ENCODE assay signal across 9 mouse cellular contexts in genomic region chr8:79680555-79680954, GRCm38 (mm10). TPM values are rescaled to one million over a fixed set of nuclear protein-coding genes. Genes with fewer than 3 reads are reported as not detected.
DNase-seq lines count a peak whose midpoint lies in the region; ATAC-seq and TF ChIP-seq lines count a peak whose summit lies in the region.
"Had no signal": no experiment of that assay in that cellular context is flagged by ENCODE, and none has a peak within 500 bp of the region (broad histone marks: within the 10 kb centered on the region; RNA-seq: fewer than 3 reads in every experiment).

No protein-coding gene starts in this region.

- intact Hi-C loops in gastrocnemius, postnatal 14 days (cut with DNase I; ENCODE audit: low total_unique reads): no loop called here

- ATAC-seq in liver, embryonic 15.5 days (ENCODE audit: insufficient read depth): peak; percentile 79
- peak; percentile 59; the same call in 1 of the 2 replicates for ATAC-seq in neural tube, embryonic 13.5 days (ENCODE audit: low read depth)

- H3K9ac ChIP-seq in liver, embryonic 15.5 days: peak overlapping the region; percentile 12; the same call in 1 of the 2 replicates
- H3K9ac ChIP-seq in neural tube, embryonic 13.5 days: peak overlapping the region; percentile 60

- no peaks in the 10 kb centered on the region; the same call in 1 of the 2 replicates for H3K27me3 ChIP-seq in spleen, adult 2 months (ENCODE audit: control insufficient read depth, insufficient read depth, low read length)
- no peaks in the 10 kb centered on the region for H3K27me3 ChIP-seq in liver, embryonic 15.5 days
- no peaks in the 10 kb centered on the region for H3K27me3 ChIP-seq in neural tube, embryonic 13.5 days

- peaks cover 9% of the 10 kb centered on the region; the same call in 1 of the 2 replicates for H3K36me3 ChIP-seq in spleen, adult 2 months (ENCODE audit: control insufficient read depth, insufficient read depth, low read length)
- peaks cover 39% of the 10 kb centered on the region for H3K36me3 ChIP-seq in liver, embryonic 15.5 days (replicated peaks)
- H3K36me3 ChIP-seq in neural tube, embryonic 13.5 days: peaks cover 39% of the 10 kb centered on the region

- H3K4me3 ChIP-seq in spleen, adult 2 months (ENCODE audit: extremely low read depth, insufficient read depth, insufficient read length): peak overlapping the region; percentile 64
- H3K4me3 ChIP-seq in liver, embryonic 15.5 days (replicated peaks): peak overlapping the region; percentile 56
- peak overlapping the region; percentile 30 for H3K4me3 ChIP-seq in neural tube, embryonic 13.5 days
- H3K4me3 ChIP-seq: myocyte had no signal

- no peaks in the 10 kb centered on the region for H3K9me3 ChIP-seq in liver, embryonic 15.5 days (replicated peaks)
- H3K9me3 ChIP-seq in neural tube, embryonic 13.5 days: no peaks in the 10 kb centered on the region

- H3K27ac ChIP-seq in spleen, adult 2 months (ENCODE audit: insufficient read depth, low read length): no peak overlapping the region
- H3K27ac ChIP-seq in liver, embryonic 15.5 days (replicated peaks): no peak overlapping the region
- H3K27ac ChIP-seq in neural tube, embryonic 13.5 days (replicated peaks): no peak overlapping the region

- no peaks in the 10 kb centered on the region; the same call in 1 of the 2 replicates for H3K4me1 ChIP-seq in spleen, adult 2 months (ENCODE audit: control insufficient read depth, insufficient read depth, insufficient read length)
- peaks cover 10% of the 10 kb centered on the region for H3K4me1 ChIP-seq in liver, embryonic 15.5 days (replicated peaks)
- peaks cover 4% of the 10 kb centered on the region; the same call in 1 of the 2 replicates for H3K4me1 ChIP-seq in neural tube, embryonic 13.5 days (replicated peaks)

- peak overlapping the region; percentile 66 for H3K4me2 ChIP-seq in liver, embryonic 15.5 days
- peak overlapping the region; percentile 55 for H3K4me2 ChIP-seq in neural tube, embryonic 13.5 days

- WGBS in spleen, adult 2 months: 15% methylated on average over 33 of the region's 34 CpGs
- WGBS in liver, embryonic 15.5 days (ENCODE audit: insufficient replicate concordance): 5% methylated on average over 34 of the region's 34 CpGs
- WGBS in neural tube, embryonic 13.5 days: 9% methylated on average over 34 of the region's 34 CpGs

- TF ChIP-seq CTCF in spleen, adult 2 months (IDR thresholded peaks at IDR 0.05; ENCODE audit: extremely low read depth, insufficient read depth, insufficient read length, insufficient replicate concordance): no peak

- DNase-seq in spleen, adult 2 months (ENCODE audit: low read depth in 1 of 2, low spot score in 2 of 2): no peak
- no peak for DNase-seq in spleen, postnatal 14 days (ENCODE audit: low spot score in 2 of 2)
- peak; percentile 39 to 40 for DNase-seq in cerebellum, postnatal 10 days
- DNase-seq in gastrocnemius, postnatal 14 days: peak; percentile 16
- DNase-seq in induced T-regulatory cell, adult 2 months (ENCODE audit: low read depth): peak; percentile 32
- no peak for DNase-seq in layer of hippocampus, adult 9-11 months

- TF ChIP-seq POLR2A in spleen, adult 2 months (IDR thresholded peaks at IDR 0.05; ENCODE audit: low read depth, low read length): no peak

RNA-seq across cellular contexts. Expression of gene Abce1, which starts 31.0 kb away (rescaled TPM):
- 7.2 and 7.7 TPM in 2 replicates for polyA plus RNA-seq in spleen, adult 2 months (2012; rRNA removed)
- 10 to 100 TPM; 43.0 to 48.6 TPM for total RNA-seq in gastrocnemius, postnatal 14 days (2021)
- polyA plus RNA-seq in liver, embryonic 15.5 days (2015; fragmentation: Nextera tagmentation; extraction: Ambion mirVana): 51.6 and 54.7 TPM in 2 replicates
- 88.6 and 93.5 TPM in 2 replicates for polyA plus RNA-seq in neural tube, embryonic 13.5 days (2015; fragmentation: Nextera tagmentation; extraction: Ambion mirVana)

RNA-seq across cellular contexts. Expression of gene Anapc10, which starts 31.1 kb away (rescaled TPM):
- polyA plus RNA-seq in spleen, adult 2 months (2012; rRNA removed): 0.51 and 0.58 TPM in 2 replicates
- 1 to 10 TPM; 3.7 to 4.4 TPM for total RNA-seq in gastrocnemius, postnatal 14 days (2021)
- 11.1 and 12.6 TPM in 2 replicates for polyA plus RNA-seq in liver, embryonic 15.5 days (2015; fragmentation: Nextera tagmentation; extraction: Ambion mirVana)
- polyA plus RNA-seq in neural tube, embryonic 13.5 days (2015; fragmentation: Nextera tagmentation; extraction: Ambion mirVana): 39.1 and 46.5 TPM in 2 replicates

RNA-seq across cellular contexts. Expression of gene Otud4, which starts 41.1 kb away (rescaled TPM):
- polyA plus RNA-seq in spleen, adult 2 months (2012; rRNA removed): 20.9 and 27.0 TPM in 2 replicates
- total RNA-seq in gastrocnemius, postnatal 14 days (2021): 10 to 100 TPM; 46.7 to 49.3 TPM
- polyA plus RNA-seq in liver, embryonic 15.5 days (2015; fragmentation: Nextera tagmentation; extraction: Ambion mirVana): 5.8 and 7.3 TPM in 2 replicates
- polyA plus RNA-seq in neural tube, embryonic 13.5 days (2015; fragmentation: Nextera tagmentation; extraction: Ambion mirVana): 10.5 and 11.5 TPM in 2 replicates

Comparison
In these comparisons a context has a peak if more than half of its experiments do, and no peak if none do; other contexts are left out.
1. DNase-seq: peak in cerebellum, postnatal 10 days (2 of 2), gastrocnemius, postnatal 14 days (single experiment) and induced T-regulatory cell, adult 2 months (single experiment); none in spleen, adult 2 months (0 of 2), spleen, postnatal 14 days (0 of 2) and layer of hippocampus, adult 9-11 months (single experiment).
2. Peak in every context shown above with its lines, with median percentiles within 50 percentile points of each other: H3K4me3 ChIP-seq.